Mouse (Mus musculus): ENCODE measurements around the gene Dnmt3a.

DNA sequence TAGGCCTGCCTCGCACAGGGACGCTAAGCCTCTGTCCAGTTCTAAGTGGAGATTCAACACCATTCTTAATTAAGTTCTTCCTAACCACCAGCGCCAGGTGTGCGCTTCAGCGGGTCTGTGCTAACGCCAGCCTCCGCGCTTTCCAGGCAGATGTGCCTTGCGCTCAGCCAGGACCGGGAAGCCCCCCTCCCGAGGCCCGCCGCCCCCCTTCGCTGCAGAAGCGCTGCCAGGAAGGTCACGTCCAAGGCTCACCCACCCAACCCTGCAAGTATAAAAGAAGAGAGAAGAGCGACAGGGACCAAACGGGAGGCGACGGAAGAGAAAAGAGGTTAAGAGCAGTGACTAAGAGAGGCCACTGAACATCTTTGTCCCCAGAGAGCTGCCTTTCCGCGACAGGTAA, 148.8 kb downstream of the Dnmt3a start, which contains the start of gene Pomc:
- no peak for TF ChIP-seq POLR2A (IDR thresholded peaks at IDR 0.05; ENCODE audit: insufficient read depth, low read depth, low read length)
- no peak for TF ChIP-seq CTCF (IDR thresholded peaks at IDR 0.05)
